Mouse (Mus musculus): ENCODE measurements around the gene Cnn2.

DNA sequence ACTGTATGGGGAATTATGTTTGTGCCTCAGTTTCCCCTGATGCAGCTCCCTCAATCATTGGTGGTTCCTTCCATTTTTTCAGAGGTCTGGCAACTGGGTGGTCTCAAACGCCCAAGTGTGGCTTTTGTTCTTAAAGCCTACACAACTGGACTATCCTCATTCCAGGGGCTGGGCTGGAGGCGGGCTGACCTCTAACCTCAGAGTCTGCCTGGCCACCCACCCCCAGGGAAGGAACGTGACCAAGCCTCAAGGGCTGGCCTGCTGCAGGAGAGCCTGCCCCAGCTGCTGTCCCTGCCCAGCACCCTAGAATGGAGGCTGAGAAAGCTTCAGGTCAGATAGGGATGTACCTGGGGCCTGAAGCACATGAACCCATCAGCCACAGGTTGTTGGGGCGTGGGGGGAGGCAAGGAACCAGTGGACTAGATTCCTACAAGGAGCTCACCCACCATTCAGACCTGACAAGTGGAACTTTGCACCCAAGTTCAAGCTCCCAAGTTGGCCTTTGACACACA is 31.7 kb upstream of the Cnn2 start:
- TF ChIP-seq CTCF (IDR thresholded peaks at IDR 0.05; ENCODE audit: control insufficient read depth, insufficient read depth, insufficient replicate concordance, low read depth, low read length) (no peak), POLR2A (IDR thresholded peaks at IDR 0.05; ENCODE audit: control insufficient read depth, low read depth, low read length) (no peak)

Measured in testis, adult 2 months (tissue).